Mouse (Mus musculus) limb, embryonic 11.5 days (tissue): ENCODE measurements around the gene Drd2. TPM values are rescaled to one million over a fixed set of nuclear protein-coding genes. Genes with fewer than 3 reads are reported as not detected.

Experiments used
- polyA plus RNA-seq: library from polyadenylated mRNA; unstranded; fragments of >200 nt; fragmentation: Nextera tagmentation; extraction: Ambion mirVana; gene quantifications from 2 replicates; pipeline ENCODE4 v1.2.1, GENCODE M21; 2014

Drd2 gene
- polyA plus RNA-seq, 1 experiment from 2014 or later: not detected

Other genes with a start within 250 kb of the Drd2 start
- not detected in 2 replicates for gene Gm4894, start 90.1 kb upstream of the Drd2 start, polyA plus RNA-seq
- not detected in 2 replicates for gene Ankk1, start 86.4 kb downstream of the Drd2 start, polyA plus RNA-seq
- gene Ttc12, start 145.6 kb downstream of the Drd2 start, polyA plus RNA-seq: 1.8 and 2.3 TPM in 2 replicates